Mouse (Mus musculus) heart, embryonic 11.5 days (tissue): ENCODE data around the gene Gm20219. TPM values are rescaled to one million over a fixed set of nuclear protein-coding genes. Genes with fewer than 3 reads are reported as not detected.

Experiments
- ATAC-seq: fragments of 200-750 bp; cut with Nextera tagmentation; replicated peaks from 2 replicates; pipeline ENCODE4 v1.8.0; 2017; ENCODE audit warnings: moderate library complexity; ENCODE audit not compliant: insufficient number of reproducible peaks, low FRiP score, low TSS enrichment
- H3K27ac ChIP-seq: fragments of 300-500 bp; sonication (generic); 2 replicates; pipeline ENCODE4 v1.5.1; 2014; ENCODE audit warnings: mild to moderate bottlenecking, low read depth, low read length
- H3K27me3 ChIP-seq: fragments of 300-500 bp; sonication (generic); 2 replicates; pipeline ENCODE4 v1.6.1; 2014; ENCODE audit warnings: mild to moderate bottlenecking, low read length, mixed read lengths; ENCODE audit not compliant: control insufficient read depth, insufficient read depth
- H3K36me3 ChIP-seq: fragments of 300-500 bp; sonication (generic); 2 replicates; pipeline ENCODE4 v1.6.1; 2014; ENCODE audit warnings: mild to moderate bottlenecking, low read length, moderate library complexity, mixed read lengths; ENCODE audit not compliant: control insufficient read depth, insufficient read depth
- H3K4me1 ChIP-seq: fragments of 300-500 bp; sonication (generic); 2 replicates; pipeline ENCODE4 v1.6.1; 2014; ENCODE audit warnings: low read length; ENCODE audit not compliant: control insufficient read depth, insufficient read depth
- H3K4me2 ChIP-seq: fragments of 300-500 bp; sonication (generic); 2 replicates; pipeline ENCODE4 v1.6.1; 2014; ENCODE audit warnings: mild to moderate bottlenecking, moderate library complexity
- H3K4me3 ChIP-seq: fragments of 300-500 bp; sonication (generic); 2 replicates; pipeline ENCODE4 v1.5.1; 2014; ENCODE audit warnings: low read depth, low read length
- H3K9ac ChIP-seq: fragments of 300-500 bp; sonication (generic); 2 replicates; pipeline ENCODE4 v1.6.1; 2014; ENCODE audit warnings: mild to moderate bottlenecking, low read depth, low read length, moderate library complexity
- H3K9me3 ChIP-seq: fragments of 300-500 bp; sonication (generic); replicated peaks from 2 replicates; pipeline ENCODE4 v1.6.1; 2016; ENCODE audit warnings: low read length; ENCODE audit not compliant: control insufficient read depth
- WGBS: fragments of 180-500 bp; shearing (Covaris S2); extraction: QIAGEN DNeasy Blood & Tissue Kit; methylation state at CpG from one replicate; pipeline ENCODE4 v1.1.7; 2014; ENCODE audit not compliant: insufficient replicate concordance; 5-methylcytosine and 5-hydroxymethylcytosine counted together
- polyA plus RNA-seq: library from polyadenylated mRNA; unstranded; fragments of >200 nt; fragmentation: Nextera tagmentation; extraction: Ambion mirVana; gene quantifications from 2 replicates; pipeline ENCODE4 v1.2.1, GENCODE M21; 2014

The Gm20219 gene
- polyA plus RNA-seq, 1 experiment from 2014 or later = 0.62 TPM

GRCm38 (mm10) chr17:56512310-56512709, 41.9 kb downstream of the Gm20219 start, which contains the start of gene Znrf4:
Gene Znrf4, minus strand, starts transcription at chr17:56512431.
- peak within 1 kb of the TSS; percentile 33 for H3K4me3 ChIP-seq
- no peak for ATAC-seq
- H3K4me2 ChIP-seq = peak within 1 kb of the TSS; percentile 46
- H3K27ac ChIP-seq = no peak within 1 kb of the TSS
- 54% methylated on average over 22 of the region's 22 CpGs for WGBS
- H3K27me3 ChIP-seq = peaks cover 69% of the 10 kb centered on the region
- peaks cover 6% of the 10 kb centered on the region for H3K4me1 ChIP-seq
- no peak within 1 kb of the TSS for H3K9ac ChIP-seq
- peaks cover 4% of the 10 kb centered on the region; the same call in 1 of the 2 replicates for H3K9me3 ChIP-seq
- no peaks in the 10 kb centered on the region for H3K36me3 ChIP-seq

GRCm38 (mm10) chr17:56511707-56512090, 42.5 kb downstream of the Gm20219 start:
- no peaks in the 10 kb centered on the region for H3K36me3 ChIP-seq
- peaks cover 6% of the 10 kb centered on the region for H3K4me1 ChIP-seq
- peak overlapping the region; percentile 33 for H3K4me3 ChIP-seq
- ATAC-seq = no peak
- no peak overlapping the region for H3K27ac ChIP-seq
- no peak overlapping the region for H3K9ac ChIP-seq
- H3K9me3 ChIP-seq = peaks cover 4% of the 10 kb centered on the region; the same call in 1 of the 2 replicates
- 20% methylated on average over 29 of the region's 29 CpGs for WGBS
- peaks cover 67% of the 10 kb centered on the region for H3K27me3 ChIP-seq
- peak overlapping the region; percentile 46 for H3K4me2 ChIP-seq

- no peak for ATAC-seq
- peaks cover 6% of the 10 kb centered on the region for H3K4me1 ChIP-seq
- no peak overlapping the region for H3K27ac ChIP-seq
- H3K9ac ChIP-seq = no peak overlapping the region
- peaks cover 67% of the 10 kb centered on the region for H3K27me3 ChIP-seq
- H3K4me3 ChIP-seq = peak overlapping the region; percentile 33
- peaks cover 4% of the 10 kb centered on the region; the same call in 1 of the 2 replicates for H3K9me3 ChIP-seq
- H3K4me2 ChIP-seq = peak overlapping the region; percentile 46
- WGBS = 10% methylated on average over 60 of the region's 60 CpGs
- no peaks in the 10 kb centered on the region for H3K36me3 ChIP-seq
Observed at GRCm38 (mm10) chr17:56510970-56511706, 43.0 kb downstream of the Gm20219 start.

GRCm38 (mm10) chr17:56510473-56510969, 43.7 kb downstream of the Gm20219 start:
- ATAC-seq = no peak
- Histone ChIP-seq H3K4me1 (peaks cover 3% of the 10 kb centered on the region), H3K9ac (no peak overlapping the region), H3K4me3 (peak overlapping the region; percentile 10; the same call in 1 of the 2 replicates), H3K4me2 (no peak overlapping the region; the same call in 1 of the 2 replicates), H3K27me3 (peaks cover 62% of the 10 kb centered on the region), H3K9me3 (peaks cover 4% of the 10 kb centered on the region; the same call in 1 of the 2 replicates), H3K36me3 (no peaks in the 10 kb centered on the region), H3K27ac (no peak overlapping the region)
- 20% methylated on average over 27 of the region's 27 CpGs for WGBS

- no peak overlapping the region for H3K9ac ChIP-seq
- H3K4me3 ChIP-seq = 0 out of 2 replicates have a peak overlapping the region, but pooled peaks have one; percentile 10
- peaks cover 56% of the 10 kb centered on the region for H3K27me3 ChIP-seq
- H3K4me1 ChIP-seq = peaks cover 3% of the 10 kb centered on the region; the same call in 1 of the 2 replicates
- peaks cover 4% of the 10 kb centered on the region; the same call in 1 of the 2 replicates for H3K9me3 ChIP-seq
- H3K27ac ChIP-seq = no peak overlapping the region
- H3K36me3 ChIP-seq = no peaks in the 10 kb centered on the region
- peak overlapping the region; percentile 14; the same call in 1 of the 2 replicates for H3K4me2 ChIP-seq
- no peak for ATAC-seq
- WGBS = 6% methylated on average over 34 of the region's 37 CpGs
Observed at GRCm38 (mm10) chr17:56509707-56510472, 44.3 kb downstream of the Gm20219 start.

- H3K27me3 ChIP-seq = peaks cover 55% of the 10 kb centered on the region
- no peak for ATAC-seq
- no peak overlapping the region for H3K9ac ChIP-seq
- no peak overlapping the region for H3K4me2 ChIP-seq
- no peaks in the 10 kb centered on the region for H3K36me3 ChIP-seq
- 43% methylated on average over 10 of the region's 10 CpGs for WGBS
- no peak overlapping the region for H3K27ac ChIP-seq
- no peak overlapping the region for H3K4me3 ChIP-seq
- peaks cover 4% of the 10 kb centered on the region; the same call in 1 of the 2 replicates for H3K9me3 ChIP-seq
- peaks cover 3% of the 10 kb centered on the region; the same call in 1 of the 2 replicates for H3K4me1 ChIP-seq
Observed at GRCm38 (mm10) chr17:56509021-56509640, 45.1 kb downstream of the Gm20219 start.

GRCm38 (mm10) chr17:56507161-56508068, 46.8 kb downstream of the Gm20219 start:
- H3K4me2 ChIP-seq = peak overlapping the region; percentile 83
- peak; percentile 89 for ATAC-seq

More at GRCm38 (mm10) chr17:56507161-56508068, 46.8 kb downstream of the Gm20219 start:
- H3K4me1 ChIP-seq = peaks cover 3% of the 10 kb centered on the region; the same call in 1 of the 2 replicates
- H3K4me3 ChIP-seq = peak overlapping the region; percentile 46
- peak overlapping the region; percentile 74 for H3K9ac ChIP-seq
- H3K9me3 ChIP-seq = peaks cover 4% of the 10 kb centered on the region; the same call in 1 of the 2 replicates
- under 1% methylated on average over 42 of the region's 42 CpGs for WGBS
- peaks cover 41% of the 10 kb centered on the region for H3K27me3 ChIP-seq
- H3K36me3 ChIP-seq = no peaks in the 10 kb centered on the region
- peak overlapping the region; percentile 77 for H3K27ac ChIP-seq
